Mouse (Mus musculus) CH12.LX (cell line): ENCODE data around the gene Lrp6. TPM values are rescaled to one million over a fixed set of nuclear protein-coding genes. Genes with fewer than 3 reads are reported as not detected.

Experiments used
- DNase-seq: peaks from one replicate; pipeline ENCODE4 v3.0.0-alpha.2; 2013; ENCODE audit errors: extremely low read depth
- H3K27ac ChIP-seq: 2 replicates; pipeline ENCODE4 v1.5.1; 2012; ENCODE audit warnings: low read depth, mild to moderate bottlenecking, control low read depth, moderate library complexity; ENCODE audit not compliant: insufficient read depth
- H3K27me3 ChIP-seq: replicated peaks from 2 replicates; pipeline ENCODE3; 2012; ENCODE audit warnings: inconsistent platforms
- H3K36me3 ChIP-seq, 2 experiments: replicated peaks in 1 of 2; 2 replicates each; pipeline versions ENCODE3 to v1.6.1; 2012; ENCODE audit warnings: inconsistent platforms in 1 of 2, low read length in 1 of 2, mild to moderate bottlenecking in 1 of 2, mixed read lengths in 1 of 2, moderate library complexity in 1 of 2; ENCODE audit not compliant: control insufficient read depth in 1 of 2, insufficient read depth in 1 of 2
- H3K4me1 ChIP-seq, 2 experiments: 2 replicates each; pipeline ENCODE4 v1.6.1; 2012; ENCODE audit warnings: inconsistent platforms in 1 of 2, moderate library complexity in 1 of 2; ENCODE audit not compliant: insufficient read depth in 2 of 2, control insufficient read depth in 1 of 2
- H3K4me2 ChIP-seq: 2 replicates; pipeline ENCODE4 v1.6.1; 2012; ENCODE audit warnings: low read depth, mild to moderate bottlenecking, control low read depth; ENCODE audit not compliant: poor library complexity, insufficient read depth, severe bottlenecking
- H3K4me3 ChIP-seq, 3 experiments: fragments of 150-350 bp in 1 of 3; sonication (generic) in 1 of 3; replicated peaks in 1 of 3; 2 replicates each; pipeline versions ENCODE3 to v1.5.1; 2011 to 2012; ENCODE audit warnings: low read depth in 2 of 3, low read length in 2 of 3, mild to moderate bottlenecking in 2 of 3, moderate library complexity in 2 of 3, control low read depth in 1 of 3, improper control_type of control experiment in 1 of 3, inconsistent platforms in 1 of 3, mixed read lengths in 1 of 3; ENCODE audit not compliant: poor library complexity in 1 of 3
- H3K79me2 ChIP-seq: replicated peaks from 2 replicates; pipeline ENCODE4 v1.6.1; 2012; ENCODE audit warnings: mild to moderate bottlenecking, moderate library complexity; ENCODE audit not compliant: control insufficient read depth, poor library complexity, insufficient read depth, severe bottlenecking; ENCODE audit errors: extremely low read depth
- H3K9ac ChIP-seq: 2 replicates; pipeline ENCODE4 v1.6.1; 2012; ENCODE audit warnings: low read depth, mild to moderate bottlenecking, control low read depth, moderate library complexity; ENCODE audit not compliant: insufficient read depth
- H3K9me3 ChIP-seq: replicated peaks from 2 replicates; pipeline ENCODE3; 2012; ENCODE audit warnings: low read length, inconsistent platforms, mixed read lengths
- CTCF ChIP-seq, 2 experiments: IDR thresholded peaks in 1 of 2; conservative IDR thresholded peaks in 1 of 2; 2 replicates each; pipeline ENCODE4 v1.5.1; 2011 to 2012; ENCODE audit warnings: low read depth in 2 of 2, low read length in 2 of 2, improper control_type of control experiment in 1 of 2, inconsistent platforms in 1 of 2, mild to moderate bottlenecking in 1 of 2, moderate library complexity in 1 of 2
- E2F4 ChIP-seq: IDR thresholded peaks from 2 replicates; pipeline ENCODE4 v1.6.1; 2011; ENCODE audit warnings: low read depth, low read length, improper control_type of control experiment; ENCODE audit not compliant: insufficient replicate concordance
- ELF1 ChIP-seq: IDR thresholded peaks from 2 replicates; pipeline ENCODE4 v1.6.1; 2014; ENCODE audit warnings: low read depth, mild to moderate bottlenecking, inconsistent platforms, low read length, improper control_type of control experiment
- ETS1 ChIP-seq: conservative IDR thresholded peaks from 2 replicates; pipeline ENCODE4 v1.6.1; 2012; ENCODE audit warnings: low read depth, mild to moderate bottlenecking, inconsistent platforms, low read length, improper control_type of control experiment, moderate library complexity
- GABPA ChIP-seq: IDR thresholded peaks from 2 replicates; pipeline ENCODE4 v1.6.1; 2012; ENCODE audit warnings: low read depth, low read length, improper control_type of control experiment, inconsistent platforms; ENCODE audit not compliant: insufficient replicate concordance
- HCFC1 ChIP-seq: IDR thresholded peaks from 2 replicates; pipeline ENCODE4 v1.6.1; 2012; ENCODE audit warnings: low read depth, mild to moderate bottlenecking, inconsistent platforms, low read length, improper control_type of control experiment
- IRF4 ChIP-seq: IDR thresholded peaks from 2 replicates; pipeline ENCODE4 v1.6.1; 2014; ENCODE audit warnings: low read depth, mild to moderate bottlenecking, inconsistent platforms, low read length, improper control_type of control experiment
- JUN ChIP-seq: IDR thresholded peaks from 2 replicates; pipeline ENCODE4 v1.6.1; 2011; ENCODE audit warnings: low read depth, mild to moderate bottlenecking, low read length, improper control_type of control experiment, moderate library complexity; ENCODE audit not compliant: insufficient read depth
- JUND ChIP-seq: conservative IDR thresholded peaks from 2 replicates; pipeline ENCODE4 v1.6.1; 2011; ENCODE audit warnings: low read depth, low read length, improper control_type of control experiment
- KAT2A ChIP-seq: IDR thresholded peaks from 2 replicates; pipeline ENCODE4 v1.6.1; 2012; ENCODE audit warnings: low read length, improper control_type of control experiment, inconsistent platforms; ENCODE audit not compliant: insufficient replicate concordance
- MAX ChIP-seq: IDR thresholded peaks from 2 replicates; pipeline ENCODE4 v1.6.1; 2011; ENCODE audit warnings: low read length, improper control_type of control experiment
- MYC ChIP-seq: IDR thresholded peaks from 2 replicates; pipeline ENCODE4 v1.6.1; 2011; ENCODE audit warnings: low read depth, mild to moderate bottlenecking, improper control_type of control experiment, low read length
- NELFE ChIP-seq: IDR thresholded peaks from 2 replicates; pipeline ENCODE4 v1.6.1; 2011; ENCODE audit warnings: low read depth, low read length, improper control_type of control experiment
- NRF1 ChIP-seq: IDR thresholded peaks from 2 replicates; pipeline ENCODE4 v1.6.1; 2014; ENCODE audit warnings: low read depth, mild to moderate bottlenecking, inconsistent platforms, low read length, improper control_type of control experiment, moderate library complexity
- PAX5 ChIP-seq: IDR thresholded peaks from 2 replicates; pipeline ENCODE4 v1.6.1; 2012; ENCODE audit warnings: low read length, inconsistent platforms, mixed read lengths
- RCOR1 ChIP-seq: conservative IDR thresholded peaks from 2 replicates; pipeline ENCODE4 v1.6.1; 2012; ENCODE audit warnings: low read depth, mild to moderate bottlenecking, inconsistent platforms, low read length, improper control_type of control experiment
- SIN3A ChIP-seq: IDR thresholded peaks from 2 replicates; pipeline ENCODE4 v1.6.1; 2012; ENCODE audit warnings: low read length, improper control_type of control experiment, inconsistent platforms
- SMC3 ChIP-seq: IDR thresholded peaks from 2 replicates; pipeline ENCODE4 v1.6.1; 2011; ENCODE audit warnings: low read depth, low read length, improper control_type of control experiment
- TCF12 ChIP-seq: IDR thresholded peaks from 2 replicates; pipeline ENCODE4 v1.6.1; 2014; ENCODE audit warnings: low read depth, mild to moderate bottlenecking, inconsistent platforms, low read length, improper control_type of control experiment
- USF1 ChIP-seq: IDR thresholded peaks from 2 replicates; pipeline ENCODE4 v1.6.1; 2014; ENCODE audit warnings: low read depth, mild to moderate bottlenecking, inconsistent platforms, low read length, improper control_type of control experiment
- USF2 ChIP-seq: conservative IDR thresholded peaks from 2 replicates; pipeline ENCODE4 v1.6.1; 2011; ENCODE audit warnings: low read depth, low read length, improper control_type of control experiment
- ZC3H11A ChIP-seq: IDR thresholded peaks from 2 replicates; pipeline ENCODE4 v1.6.1; 2012; ENCODE audit warnings: low read depth, mild to moderate bottlenecking, inconsistent platforms, low read length, improper control_type of control experiment
- ZKSCAN1 ChIP-seq: IDR thresholded peaks from 2 replicates; pipeline ENCODE4 v1.6.1; 2012; ENCODE audit warnings: low read depth, inconsistent platforms, low read length, improper control_type of control experiment, borderline replicate concordance
- ZMIZ1 ChIP-seq: IDR thresholded peaks from 2 replicates; pipeline ENCODE4 v1.6.1; 2012; ENCODE audit warnings: low read depth, mild to moderate bottlenecking, inconsistent platforms, low read length, improper control_type of control experiment
- dilution Hi-C: fragments of 300-500 bp; cut with MboI; formaldehyde crosslinking; loops from 2 replicates; pipeline ENCODE4 v1.14.3; 2020; ENCODE audit warnings: low sequenced_read_pairs; ENCODE audit not compliant: extremely low pct_unique_long_range_greater_than_20kb, extremely low pct_ligation_motif_present
- in situ Hi-C: fragments of 300-500 bp; cut with MboI; formaldehyde crosslinking; loops from 3 replicates; pipeline ENCODE4 v1.14.3; 2019; ENCODE audit warnings: low sequenced_read_pairs, low pct_ligation_motif_present, low pct_unique_long_range_greater_than_20kb, mixed read lengths
- polyA plus RNA-seq: library from polyadenylated mRNA; unstranded; fragments of >175 nt; gene quantifications from 2 replicates; pipeline ENCODE4 v1.2.1, GENCODE M21; 2012; ENCODE audit warnings: low read depth; ENCODE audit not compliant: insufficient read length
- total RNA-seq, 2 experiments: library from RNA; depleted of rRNA; stranded (reverse); fragments of 300-350 nt in 1 of 2; fragments of >200 nt in 1 of 2; gene quantifications; 2 replicates each; pipeline ENCODE4 v1.2.3; 2012 to 2014

The Lrp6 gene
- total and polyA plus RNA-seq, 3 experiments: 12.4 to 15.6 (median 13.3) TPM

GRCm38 (mm10) chr6:134555178-134555577 lies 11.6 kb downstream of the Lrp6 start:
- Histone ChIP-seq H3K4me2 (no peak overlapping the region), H3K36me3 (no peaks in the 10 kb centered on the region), H3K9me3 (no peaks in the 10 kb centered on the region), H3K79me2 (peaks cover 17% of the 10 kb centered on the region), H3K9ac (no peak overlapping the region), H3K27ac (no peak overlapping the region), H3K4me1 (peaks cover 0 to 38% of the 10 kb centered on the region in 2 experiments; a peak in 2 of 4 replicates), H3K27me3 (no peaks in the 10 kb centered on the region)
- in situ Hi-C loops: no loop called here
- dilution Hi-C loops: no loop called here
- no peak for DNase-seq
- TF ChIP-seq GABPA (no peak), ELF1 (no peak), USF2 (no peak), RCOR1 (no peak), JUND (no peak), NELFE (no peak), CTCF (conservative IDR thresholded peaks at IDR 0.05 in 1 of 2, IDR thresholded peaks at IDR 0.05 in 1 of 2; ENCODE audit: low read depth in 2 of 2, low read length in 2 of 2) (no peak), E2F4 (no peak), MAX (no peak), SIN3A (no peak), NRF1 (no peak), ZKSCAN1 (no peak), JUN (no peak), ZC3H11A (no peak), USF1 (no peak), SMC3 (no peak)
- TF ChIP-seq, all 38 proteins: peak for 0
- no peak overlapping the region for H3K4me3 ChIP-seq

DNA sequence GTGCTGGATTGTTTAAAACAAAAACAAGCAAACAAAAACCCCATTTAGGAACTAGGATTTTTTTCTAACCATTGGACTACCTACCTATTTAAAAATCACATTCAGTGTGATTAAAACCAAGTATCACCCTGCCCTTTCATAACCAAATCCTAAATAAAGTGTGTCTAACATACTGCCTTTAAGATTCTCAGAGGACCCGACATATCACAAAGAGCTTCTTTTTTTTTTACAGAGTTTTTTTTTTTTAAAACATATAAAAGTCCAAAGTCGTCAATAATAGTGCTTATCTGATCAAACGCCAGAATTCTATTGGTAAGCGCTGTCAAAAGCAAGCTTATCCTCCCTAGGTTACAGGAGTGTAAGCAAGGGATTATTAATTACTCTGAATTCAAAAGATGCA lies 12.5 kb downstream of the Lrp6 start:
- Histone ChIP-seq H3K9me3 (no peaks in the 10 kb centered on the region), H3K27ac (no peak overlapping the region), H3K79me2 (peaks cover 15% of the 10 kb centered on the region), H3K4me2 (no peak overlapping the region), H3K9ac (no peak overlapping the region), H3K4me3 (no peak overlapping the region), H3K36me3 (no peaks in the 10 kb centered on the region), H3K4me1 (peaks cover 0 to 33% of the 10 kb centered on the region in 2 experiments; a peak in 2 of 4 replicates), H3K27me3 (no peaks in the 10 kb centered on the region)
- TF ChIP-seq GABPA: no peak
- no peak for TF ChIP-seq ETS1
- TF ChIP-seq JUND: no peak
- no peak for TF ChIP-seq JUN
- TF ChIP-seq E2F4: no peak
- TF ChIP-seq HCFC1: no peak
- TF ChIP-seq MAX: no peak
- TF ChIP-seq RCOR1: no peak
- no peak for TF ChIP-seq PAX5
- TF ChIP-seq MYC: no peak
- no peak for TF ChIP-seq ZMIZ1
- TF ChIP-seq IRF4: no peak
- no peak for TF ChIP-seq ZKSCAN1
- no peak for TF ChIP-seq ZC3H11A
- no peak for TF ChIP-seq SMC3
- no peak for TF ChIP-seq NELFE
- no peak for TF ChIP-seq TCF12
- TF ChIP-seq KAT2A: no peak
- DNase-seq: no peak
- in situ Hi-C loops: no loop called here
- dilution Hi-C loops: no loop called here
